Mouse (Mus musculus) myocyte (in vitro differentiated cells): ENCODE data around the gene Auts2.

Experiments
- CEBPB ChIP-seq: IDR thresholded peaks from 2 replicates; pipeline ENCODE4 v1.6.1; 2011; ENCODE audit warnings: mild to moderate bottlenecking, moderate library complexity; ENCODE audit not compliant: poor library complexity, insufficient read depth, severe bottlenecking
- E2F4 ChIP-seq: IDR thresholded peaks from one replicate; pipeline ENCODE4 v1.6.1; 2011; ENCODE audit warnings: mild to moderate bottlenecking, control low read depth, moderate library complexity; ENCODE audit not compliant: insufficient read depth
- MAX ChIP-seq: IDR thresholded peaks from one replicate; pipeline ENCODE4 v1.6.1; 2011; ENCODE audit warnings: low read depth, mild to moderate bottlenecking, control low read depth
- MYOG ChIP-seq, 3 experiments: IDR thresholded peaks; one replicate each; pipeline ENCODE4 v1.6.1; 2011; ENCODE audit warnings: control low read depth in 2 of 3, low read depth in 2 of 3, mild to moderate bottlenecking in 2 of 3; ENCODE audit not compliant: insufficient read length in 2 of 3, control insufficient read depth in 1 of 3, insufficient read depth in 1 of 3
- POLR2A ChIP-seq: IDR thresholded peaks from one replicate; pipeline ENCODE4 v1.6.1; 2011; ENCODE audit warnings: low read depth, mild to moderate bottlenecking, control low read depth, moderate library complexity; ENCODE audit not compliant: insufficient read length
- REST ChIP-seq: IDR thresholded peaks from one replicate; pipeline ENCODE4 v1.6.1; 2011; ENCODE audit warnings: mild to moderate bottlenecking, control low read depth, moderate library complexity; ENCODE audit not compliant: insufficient read depth, insufficient read length
- TCF12 ChIP-seq: IDR thresholded peaks from one replicate; pipeline ENCODE4 v1.6.1; 2011; ENCODE audit warnings: mild to moderate bottlenecking, control low read depth; ENCODE audit not compliant: poor library complexity, insufficient read depth, severe bottlenecking
- TCF3 ChIP-seq: IDR thresholded peaks from one replicate; pipeline ENCODE4 v1.6.1; 2011; ENCODE audit warnings: low read depth, control low read depth; ENCODE audit not compliant: insufficient read length
- USF1 ChIP-seq: IDR thresholded peaks from one replicate; pipeline ENCODE4 v1.6.1; 2011; ENCODE audit warnings: low read depth, mild to moderate bottlenecking, control low read depth, moderate library complexity

DNA sequence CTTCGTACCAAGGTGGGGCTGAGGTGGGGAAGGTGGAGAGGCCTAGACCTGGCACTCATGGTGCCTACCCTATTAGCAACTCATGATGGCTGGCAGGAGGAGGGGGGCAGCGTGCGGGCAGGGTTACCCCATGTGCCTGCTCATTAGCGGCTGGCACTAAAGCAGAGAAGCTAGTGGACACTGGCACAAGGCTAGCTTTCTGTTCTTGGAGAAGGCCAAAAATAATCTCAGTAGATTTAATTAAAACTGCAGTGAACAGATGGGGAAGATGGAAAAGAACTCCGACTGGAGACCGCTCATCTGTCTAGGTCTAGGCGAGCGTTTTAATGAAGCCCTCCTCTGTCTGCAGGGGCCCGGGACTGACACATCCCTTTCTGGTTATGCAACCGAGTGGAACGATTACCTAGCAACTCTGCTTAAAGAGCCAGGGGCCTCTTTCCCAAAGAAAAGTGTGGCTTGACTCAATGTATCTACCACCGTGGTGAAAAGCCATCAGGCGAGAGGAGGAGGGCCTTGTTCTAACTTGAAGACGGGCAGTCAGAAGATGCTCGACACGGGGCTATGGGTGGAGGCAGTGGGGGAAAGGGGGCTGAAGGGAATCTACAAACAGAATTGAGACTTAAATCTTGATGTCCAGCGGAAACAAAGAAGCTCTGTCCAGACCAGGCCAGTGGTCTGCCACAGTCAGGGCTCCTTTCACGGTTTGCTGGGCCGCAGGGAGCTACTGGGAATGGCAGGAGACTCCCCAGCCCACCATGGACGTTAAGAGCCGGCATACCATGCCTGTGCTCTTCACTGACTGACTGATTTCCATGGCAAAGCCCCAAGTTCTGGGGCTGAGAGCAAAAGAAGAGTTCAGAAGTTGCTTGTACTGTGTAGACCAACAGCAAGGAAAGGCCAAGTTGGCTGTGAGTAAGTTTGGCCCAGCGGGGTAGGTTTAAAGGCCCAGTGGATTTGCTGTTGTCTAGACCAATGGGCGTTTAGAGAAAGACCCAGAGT lies 899.7 kb downstream of the Auts2 start:
- TF ChIP-seq POLR2A (no peak), TCF12 (no peak), E2F4 (no peak), CEBPB (no peak), REST (no peak), MYOG (IDR thresholded peaks at IDR 0.05; ENCODE audit: control insufficient read depth in 1 of 3, insufficient read depth in 1 of 3, insufficient read length in 2 of 3, low read depth in 2 of 3) (no peak), TCF3 (no peak), USF1 (no peak), MAX (no peak)
